Mouse (Mus musculus) skeletal muscle tissue, adult 2 months (tissue): ENCODE data around the gene Washc3.

Experiments used
- DNase-seq: peaks from one replicate; pipeline ENCODE4 v3.0.0-alpha.2; 2012; ENCODE audit warnings: low read depth, low spot score

The Washc3 gene

DNA sequence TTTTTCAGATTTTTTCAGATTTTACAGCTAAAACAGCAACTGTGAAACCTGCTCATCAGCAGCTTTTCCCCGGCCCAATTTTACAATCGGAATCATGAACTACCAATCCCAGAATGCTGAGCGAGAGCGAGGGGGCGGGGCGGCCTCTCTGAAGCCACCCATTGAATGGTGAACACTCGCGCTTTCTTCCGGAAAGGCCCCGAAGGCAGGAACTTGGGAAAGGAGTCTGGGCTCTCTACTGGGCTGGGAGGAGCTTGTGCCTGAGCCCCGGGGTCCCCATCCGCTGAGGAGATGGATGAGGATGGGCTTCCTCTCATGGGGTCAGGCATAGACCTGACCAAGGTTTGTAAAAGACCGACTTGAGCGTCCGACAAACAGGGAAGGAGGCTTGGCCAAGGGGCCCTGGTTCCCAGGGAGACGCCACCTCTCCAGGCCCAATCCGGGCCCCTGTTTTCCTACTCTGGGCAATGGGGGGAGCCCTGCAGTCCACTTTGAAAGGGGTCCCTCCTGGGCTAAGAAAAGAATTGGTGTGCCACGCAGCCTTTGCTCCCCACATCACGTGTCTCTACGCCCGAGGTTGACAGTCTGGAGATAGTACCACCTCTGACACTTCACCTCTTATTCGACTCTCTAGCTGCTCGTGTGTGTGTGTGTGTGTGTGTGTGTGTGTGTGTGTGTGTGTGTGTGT is at the start of gene Washc3:
Gene Washc3, plus strand, starts transcription at position 143 of the 688 bp plus-strand sequence.
- peak; percentile 71 for DNase-seq

DNA sequence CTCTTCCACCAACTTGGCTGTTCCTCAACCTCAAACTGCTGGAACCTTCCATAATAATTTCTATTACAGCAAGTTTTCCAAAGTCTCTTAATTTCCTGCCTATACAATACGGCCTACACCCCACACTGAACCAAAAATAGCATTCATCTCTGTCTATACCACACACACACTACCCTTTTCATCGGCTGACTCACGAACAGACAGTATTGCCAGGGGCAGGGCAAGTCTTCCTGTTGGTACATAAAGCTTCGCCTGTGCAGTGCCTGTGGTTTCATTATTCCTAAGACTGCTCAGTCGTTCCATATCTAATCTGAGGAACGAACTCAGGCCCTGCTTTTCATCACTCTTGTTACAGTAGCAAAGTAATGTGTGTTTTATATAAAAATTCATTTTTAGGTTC is 49.2 kb upstream of the Washc3 start:
- no peak for DNase-seq

DNA sequence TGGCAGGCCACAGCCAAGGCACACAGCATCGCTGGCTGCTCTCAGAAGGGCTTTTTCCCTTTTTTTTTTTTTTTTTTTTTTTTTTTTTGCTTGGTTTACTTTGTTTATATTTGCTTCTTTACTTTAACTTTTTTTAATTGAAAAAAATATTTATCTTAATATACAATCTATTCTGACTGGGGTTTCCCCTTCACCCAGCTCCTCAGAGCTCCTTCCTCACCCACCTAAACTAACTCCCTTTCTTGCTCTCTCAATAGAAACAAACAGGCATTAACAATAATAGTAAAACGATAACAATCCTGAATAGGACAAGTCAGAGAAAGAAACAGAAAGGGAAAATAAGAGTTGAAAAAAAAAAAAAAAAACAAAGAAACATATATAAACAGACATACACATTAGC is 38.8 kb upstream of the Washc3 start:
- DNase-seq = no peak

DNA sequence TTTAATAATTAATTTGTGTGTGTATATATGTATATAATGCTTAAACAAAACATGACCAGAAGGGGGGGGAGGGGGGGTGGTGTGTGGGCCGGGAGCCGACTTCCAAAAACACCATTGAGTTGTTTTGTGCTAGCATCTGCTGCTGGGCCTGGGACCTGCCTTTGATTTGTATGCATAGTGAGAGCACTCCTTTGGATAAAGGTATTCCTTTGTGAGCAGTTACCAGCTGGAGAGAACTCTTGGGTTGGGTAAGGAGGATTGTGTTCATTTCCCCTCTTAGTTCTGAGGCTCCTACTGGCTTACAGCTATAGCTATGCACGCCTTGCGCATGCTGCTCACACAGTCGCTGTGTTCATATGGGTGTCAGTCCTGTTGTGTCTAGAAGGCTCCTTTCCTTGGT is 38.2 kb upstream of the Washc3 start:
- DNase-seq = no peak

DNA sequence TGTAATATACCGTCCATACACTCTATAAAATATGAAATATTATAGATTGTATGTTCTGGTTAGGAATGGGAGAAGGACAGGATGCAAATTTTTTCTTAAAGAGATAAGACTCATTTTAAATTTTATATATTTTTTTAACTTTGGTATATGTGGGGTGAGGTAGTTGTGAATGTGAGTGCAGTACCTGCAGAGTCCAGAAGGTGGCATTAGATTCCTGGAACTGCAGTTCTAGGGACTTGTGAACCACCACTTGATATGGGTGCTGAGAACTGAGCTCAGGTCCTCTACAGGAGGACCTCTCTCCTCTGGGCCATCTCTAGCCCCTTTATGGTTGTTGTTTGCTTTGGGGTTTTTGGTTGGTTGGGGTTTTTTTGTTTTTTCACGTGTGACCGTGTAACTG is 34.7 kb upstream of the Washc3 start:
- DNase-seq = no peak

DNA sequence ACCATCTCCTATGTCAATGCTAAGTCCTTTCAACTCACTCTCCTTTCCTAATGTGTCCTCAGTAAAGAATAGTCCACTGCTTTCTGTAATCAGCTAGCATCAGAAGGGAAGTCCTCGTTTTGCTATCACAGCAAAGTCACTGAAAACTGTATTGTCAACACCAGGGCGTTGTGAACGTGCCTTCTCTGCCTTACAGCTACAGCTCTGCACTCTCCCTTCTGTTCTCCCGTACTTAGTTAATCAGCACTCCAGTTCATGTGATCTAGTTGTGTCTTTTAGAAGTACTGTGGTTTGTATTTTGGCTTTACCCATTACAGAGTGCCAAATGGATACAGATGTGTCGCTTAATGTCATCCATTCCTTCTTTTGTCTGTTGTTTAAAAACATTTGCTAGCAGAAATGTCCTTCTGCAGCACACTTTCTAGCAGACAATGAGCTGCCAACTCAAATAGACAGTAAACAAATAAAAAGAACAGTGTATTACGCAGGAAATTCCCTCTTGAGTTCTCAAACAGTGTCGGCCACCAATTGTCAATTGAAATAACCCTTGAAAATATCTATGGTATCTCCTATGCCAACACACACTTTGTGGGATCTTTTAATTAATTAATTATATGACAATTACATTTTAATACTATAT is 33.3 kb upstream of the Washc3 start:
- DNase-seq = no peak

DNA sequence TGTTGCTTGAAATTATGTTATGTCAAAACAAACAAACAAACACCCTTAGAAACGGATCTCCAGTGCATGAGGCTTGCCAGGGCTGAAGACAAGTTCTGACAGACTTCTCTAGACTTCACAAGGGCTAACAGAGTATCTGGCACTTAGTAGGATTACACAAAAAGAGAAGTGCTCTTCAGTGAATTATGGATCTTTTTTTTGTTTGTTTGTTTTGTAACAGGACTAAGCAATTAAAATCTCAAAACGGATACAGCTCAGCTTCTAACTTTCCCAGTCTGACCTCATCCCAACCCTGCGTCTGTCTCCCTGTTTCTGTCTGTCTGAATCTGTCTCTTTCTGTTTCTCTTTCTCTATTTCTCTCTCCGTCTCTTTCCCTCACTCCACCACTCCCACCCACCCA is 352 bp upstream of the Washc3 start:
- DNase-seq = no peak

DNA sequence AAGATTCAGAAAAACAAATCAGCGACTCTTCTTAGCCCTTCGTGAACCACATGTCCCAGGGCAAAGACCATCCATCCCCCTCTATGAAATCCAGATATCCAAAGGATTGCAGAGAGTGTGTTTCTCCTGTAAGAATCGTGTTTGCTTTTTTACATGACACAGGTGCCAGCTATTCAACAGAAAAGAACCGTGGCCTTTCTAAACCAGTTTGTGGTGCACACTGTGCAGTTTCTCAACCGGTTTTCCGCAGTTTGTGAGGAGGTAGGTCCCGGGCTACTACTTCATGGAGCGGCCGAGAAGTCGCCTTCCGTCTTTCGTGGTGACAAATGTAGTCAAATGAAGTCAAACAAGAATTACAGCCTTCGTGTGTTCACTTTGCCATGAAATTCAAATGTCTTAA is 757 bp downstream of the Washc3 start:
- no peak for DNase-seq

DNA sequence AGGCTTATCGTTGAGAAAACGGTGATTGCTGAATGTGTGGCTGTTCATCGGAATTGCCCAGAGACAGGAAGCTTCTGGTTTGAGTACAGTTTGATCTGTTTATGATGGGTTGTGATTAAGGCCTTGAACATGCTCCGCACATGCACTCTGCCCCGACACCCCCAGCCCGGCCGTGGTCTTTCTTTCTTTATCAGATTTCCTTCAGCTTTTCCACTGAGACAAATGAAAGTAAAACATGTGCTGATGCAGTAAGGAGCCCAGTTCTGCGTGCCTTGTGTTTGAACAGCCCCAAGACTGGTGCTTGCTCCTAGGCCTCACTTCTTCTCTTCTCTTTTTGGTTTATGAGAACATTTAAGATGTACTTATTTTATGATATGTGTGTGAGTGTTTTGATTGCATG is 1.7 kb downstream of the Washc3 start:
- DNase-seq = no peak

DNA sequence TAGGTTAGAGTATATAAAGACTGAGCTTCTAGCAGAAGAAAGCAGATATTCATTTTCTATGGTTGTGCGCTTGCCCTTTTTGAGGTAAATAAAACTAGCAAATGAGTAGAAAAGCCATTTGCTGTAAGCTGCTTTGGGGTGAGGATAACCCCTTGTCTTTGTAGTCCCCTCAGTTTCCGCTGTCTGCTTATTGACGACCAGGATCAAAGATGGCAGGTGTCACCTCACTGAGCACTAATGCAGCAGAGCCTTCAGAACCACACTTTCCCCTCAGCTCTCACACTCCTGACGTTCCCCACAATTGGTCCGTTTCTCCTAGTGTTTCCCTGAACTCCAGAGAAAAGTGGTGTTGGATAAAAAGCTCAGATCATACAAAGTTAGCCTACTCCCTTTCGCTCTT is 2.3 kb downstream of the Washc3 start:
- DNase-seq = no peak

DNA sequence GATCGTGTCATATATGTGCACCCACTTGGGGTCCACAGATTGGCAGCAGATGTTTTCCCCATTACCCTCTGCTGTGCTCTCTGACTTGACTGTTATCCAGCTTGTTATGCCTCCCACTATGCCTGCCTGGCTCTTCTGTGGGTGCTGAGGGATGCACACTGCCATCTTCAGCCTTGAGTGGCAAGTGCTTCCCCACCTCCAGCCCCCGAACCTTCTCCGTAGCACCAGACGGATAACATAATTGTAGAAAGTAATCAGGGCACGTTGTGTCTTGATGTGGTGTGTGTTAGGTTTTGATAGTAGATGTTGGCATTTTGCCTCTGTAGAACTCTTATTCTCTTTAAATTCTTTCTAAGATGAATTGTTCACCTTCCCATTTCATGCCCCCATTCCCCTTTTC is 11.8 kb downstream of the Washc3 start:
- DNase-seq = no peak

DNA sequence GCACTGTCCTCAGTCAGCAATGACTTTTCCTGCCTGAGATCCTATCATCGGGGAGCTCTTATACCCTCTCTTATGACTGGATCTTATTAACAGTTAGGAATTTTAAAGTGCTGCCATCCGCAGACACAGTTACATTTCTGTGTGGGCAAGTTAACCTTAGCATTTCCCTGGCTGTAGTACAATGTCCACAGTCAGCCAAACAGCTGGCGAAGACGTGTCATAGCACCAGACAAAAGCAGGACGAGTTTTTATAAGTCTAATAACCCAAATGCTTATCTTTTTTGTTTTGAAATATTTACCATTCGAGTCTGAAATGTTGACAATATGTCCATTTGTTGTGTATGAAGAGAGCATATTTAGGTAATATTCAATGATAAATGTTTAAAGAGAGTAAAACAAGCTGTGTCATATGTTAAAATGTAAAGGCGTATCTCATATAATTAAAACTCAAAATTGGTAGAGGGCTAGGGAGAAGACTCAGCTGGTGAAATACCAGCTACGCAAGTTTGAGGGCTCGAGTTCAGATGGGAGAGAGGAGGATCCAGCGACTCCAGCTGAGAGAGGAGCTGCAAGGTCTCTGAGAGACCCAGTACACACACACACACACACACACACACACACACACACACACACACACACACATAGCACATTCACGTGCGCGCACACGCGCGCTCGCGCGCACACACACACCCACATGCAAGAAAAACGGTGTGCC is 14.1 kb downstream of the Washc3 start:
- no peak for DNase-seq

DNA sequence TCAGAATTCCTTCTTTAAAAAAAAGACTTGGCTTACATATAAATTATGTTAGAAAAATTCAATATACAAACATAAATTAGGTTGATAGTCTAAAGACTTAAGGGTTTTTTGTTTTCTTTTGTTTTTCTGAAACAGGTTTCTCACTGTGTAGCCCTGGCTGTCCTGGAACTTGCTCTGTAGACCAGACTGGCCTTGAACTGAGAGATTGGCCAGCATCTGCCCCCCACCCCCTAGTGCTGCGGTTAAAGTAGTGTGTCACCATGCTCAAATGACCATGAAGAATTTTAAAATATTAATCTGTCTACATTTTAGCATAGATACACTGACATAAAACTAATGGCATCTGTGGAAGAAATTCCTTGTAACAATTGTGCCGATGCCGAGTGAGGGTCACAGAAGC is 17.3 kb downstream of the Washc3 start:
- DNase-seq = no peak

DNA sequence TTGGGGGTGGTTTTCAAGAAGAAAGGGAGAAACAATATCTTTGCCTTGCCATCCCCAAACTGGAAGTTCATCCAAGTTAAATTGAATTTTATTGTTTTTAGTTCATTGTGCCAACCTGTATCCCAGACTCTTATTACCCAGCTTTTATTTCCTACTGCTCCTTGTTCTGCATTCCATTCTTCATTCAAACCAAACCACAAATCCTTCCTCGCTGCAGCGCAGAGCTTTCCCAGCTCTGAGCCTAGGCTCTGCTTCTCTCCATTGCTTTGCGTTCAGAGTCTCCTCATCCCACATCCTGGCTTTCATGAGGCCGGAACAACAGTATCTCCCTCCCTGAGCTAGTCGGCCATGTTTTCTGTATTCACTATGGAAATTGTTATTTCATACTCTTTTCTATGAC is 20.8 kb downstream of the Washc3 start:
- DNase-seq = no peak

DNA sequence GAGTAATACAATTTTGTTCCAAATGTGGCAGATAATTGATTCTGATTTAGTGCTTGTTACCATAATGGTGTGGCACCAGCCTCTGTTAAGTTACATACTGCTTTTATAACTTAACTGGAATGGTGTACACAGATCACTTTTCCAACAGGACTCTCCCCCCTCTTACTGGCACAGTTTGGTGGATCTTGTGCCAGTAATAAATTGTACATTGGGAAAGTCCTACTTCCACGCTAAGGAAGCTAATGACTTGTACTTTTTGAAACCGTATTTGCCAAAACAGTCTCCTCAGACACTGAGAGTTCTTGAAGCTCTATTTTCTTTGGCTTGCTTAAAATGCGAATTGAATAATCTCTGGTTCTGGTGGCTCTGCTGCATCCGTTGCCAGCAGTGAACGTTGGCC is 24.5 kb downstream of the Washc3 start:
- DNase-seq = peak; percentile 57

DNA sequence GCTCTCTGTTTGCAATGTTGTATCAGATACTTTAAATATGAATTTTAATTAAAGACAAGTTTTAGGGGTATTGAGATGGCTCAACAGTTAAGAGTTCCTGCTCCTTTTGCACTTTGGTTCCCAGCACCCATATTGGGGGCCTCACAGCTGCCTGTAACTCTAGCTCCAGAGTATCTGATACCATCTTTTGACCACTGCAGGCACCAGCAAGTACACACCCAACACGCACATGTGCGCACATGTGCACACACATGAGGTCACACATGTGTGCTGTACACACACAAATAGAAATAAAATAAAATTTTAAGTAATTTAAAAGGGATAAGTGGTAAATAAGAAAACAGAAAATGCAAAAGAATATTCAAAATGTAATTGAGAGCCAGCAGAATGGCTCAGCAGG is 27.1 kb downstream of the Washc3 start:
- DNase-seq = no peak

DNA sequence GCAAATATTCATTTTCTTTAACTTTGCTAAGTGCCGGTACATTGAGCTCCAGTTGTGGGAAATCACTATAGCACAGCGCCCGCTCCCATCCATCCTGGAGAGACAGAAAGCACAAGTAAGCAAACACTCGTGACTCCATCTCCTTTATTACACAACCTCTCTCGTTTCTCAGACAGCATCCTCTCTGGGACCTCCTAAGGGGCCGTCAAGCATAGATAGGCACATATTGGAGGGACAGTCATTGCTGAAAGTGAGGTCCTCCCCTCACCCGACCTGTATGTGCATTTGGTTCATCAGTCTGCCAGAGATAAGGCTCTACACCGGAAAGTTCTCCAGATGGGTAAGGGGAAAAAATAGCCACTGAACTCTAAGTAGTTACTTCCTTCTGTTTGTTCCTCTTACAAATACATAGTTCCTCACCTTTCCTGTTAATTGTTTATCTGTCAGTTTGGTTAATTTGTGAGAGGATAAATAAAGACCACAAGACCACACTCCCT is 27.7 kb downstream of the Washc3 start:
- DNase-seq = no peak

DNA sequence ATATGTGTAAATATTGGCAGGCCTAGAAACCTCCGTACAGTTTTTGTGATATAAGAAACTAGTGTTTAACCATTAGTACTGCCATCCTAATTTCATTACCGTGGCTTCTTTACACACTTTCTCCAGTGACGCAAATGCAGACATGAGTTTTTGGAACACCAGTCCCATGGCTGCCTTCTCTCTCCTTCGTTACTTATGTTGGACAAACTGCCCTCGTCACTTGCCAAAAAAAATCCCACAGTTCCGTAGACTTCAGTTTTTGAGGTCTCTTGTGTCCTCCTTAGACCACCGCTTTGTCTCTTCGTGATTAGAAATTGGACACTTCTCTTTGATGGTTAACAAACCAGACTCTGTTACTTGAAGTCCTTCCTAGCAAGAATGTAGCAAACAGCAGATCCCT is 30.8 kb downstream of the Washc3 start:
- DNase-seq = no peak

DNA sequence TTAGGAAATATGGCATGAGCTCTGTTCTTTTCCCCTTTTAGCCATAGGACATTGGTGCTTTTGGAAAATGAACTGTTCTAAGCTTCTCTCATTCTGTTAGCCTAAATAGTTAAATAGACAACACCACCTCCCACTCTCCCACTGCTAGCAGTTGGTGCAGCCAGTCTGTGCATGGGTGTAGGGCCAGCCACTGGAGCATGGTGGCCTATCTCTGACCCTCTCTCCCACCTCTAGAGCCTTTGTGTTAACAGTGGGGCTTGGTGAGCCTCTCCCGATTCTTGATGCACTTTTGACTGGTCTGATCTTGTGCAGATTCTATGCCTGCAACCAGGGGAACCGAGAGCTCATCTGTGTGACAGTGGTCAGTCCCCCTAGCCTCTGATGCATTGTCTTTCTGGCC is 31.9 kb downstream of the Washc3 start:
- DNase-seq = no peak

DNA sequence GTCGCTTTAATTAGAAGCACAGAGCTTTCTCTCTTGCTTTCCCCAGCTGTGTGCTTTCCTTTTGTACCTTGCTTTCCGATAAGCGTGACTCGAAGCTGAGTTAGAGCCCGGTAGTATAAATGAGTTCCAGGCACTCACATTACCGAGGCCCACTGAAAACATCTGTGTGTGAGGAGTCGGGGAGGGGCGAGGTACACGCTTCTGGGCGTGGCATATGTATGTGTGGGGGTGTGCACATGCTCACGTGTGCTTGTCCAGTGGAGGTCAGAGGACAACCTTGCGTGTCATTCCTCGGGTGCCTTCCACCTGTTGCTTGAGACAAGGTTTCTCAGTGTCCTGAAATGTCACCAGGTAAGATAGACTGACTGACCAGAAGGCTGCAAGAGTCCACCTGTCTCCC is 43.8 kb downstream of the Washc3 start:
- no peak for DNase-seq

DNA sequence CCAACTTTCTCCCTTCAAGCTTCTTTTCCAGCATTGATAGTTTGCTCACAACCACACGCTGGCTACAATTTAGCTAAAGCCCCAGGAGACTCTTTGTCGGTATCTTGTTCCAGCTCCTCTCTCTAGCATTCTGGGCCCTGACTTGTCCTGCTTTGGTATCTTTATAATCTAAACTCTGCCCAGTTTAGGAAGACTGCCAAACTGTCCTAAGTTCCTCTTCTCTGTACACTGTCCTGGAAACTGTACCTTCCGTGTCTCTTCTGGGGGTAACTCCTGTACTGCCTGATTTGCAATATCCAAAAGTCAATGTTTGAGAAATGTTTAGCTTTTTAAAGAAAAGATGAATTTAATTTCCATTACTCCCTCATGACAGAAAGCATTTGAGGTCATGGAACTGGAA is 49.4 kb downstream of the Washc3 start:
- peak; percentile 7 for DNase-seq

DNA sequence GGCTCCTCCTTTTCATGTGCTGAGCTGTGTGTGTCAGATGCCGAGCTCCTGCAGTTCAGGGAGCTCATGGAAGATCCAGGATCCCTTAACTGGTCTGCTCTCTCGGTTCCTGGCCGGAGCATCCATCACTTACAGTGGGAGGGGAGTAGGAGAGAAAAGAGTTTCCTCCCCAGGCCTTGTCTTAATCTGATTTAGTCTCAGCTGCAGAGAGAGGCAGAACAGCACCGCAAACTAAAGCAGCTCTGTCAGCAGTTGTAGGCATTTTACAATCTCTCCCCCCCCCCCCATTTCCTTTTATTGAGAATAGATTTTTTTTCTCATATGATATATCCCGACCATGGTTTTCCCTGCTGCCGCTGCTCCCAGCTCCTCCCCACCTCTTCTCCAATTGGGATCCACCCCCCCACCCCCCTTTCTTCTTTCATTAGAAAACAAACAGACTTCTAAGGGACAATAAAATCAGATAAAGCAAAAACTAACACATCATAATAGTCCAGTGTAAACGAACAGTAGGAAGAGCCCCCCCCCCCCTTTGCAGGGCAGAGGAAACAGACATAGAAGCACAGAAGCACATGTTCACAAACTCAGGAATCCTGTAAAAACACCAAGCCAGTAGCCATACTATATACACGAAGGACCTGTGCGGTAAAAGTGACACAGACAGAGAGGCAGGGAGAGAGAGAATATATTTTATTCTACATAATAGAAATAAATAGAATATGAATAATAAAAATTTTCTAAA is 51.4 kb downstream of the Washc3 start:
- no peak for DNase-seq
